Mouse (Mus musculus) ES-E14 (cell line): ENCODE results near the gene Arrdc5. TPM values are rescaled to one million over a fixed set of nuclear protein-coding genes. Genes with fewer than 3 reads are reported as not detected.

Experiments used
- DNase-seq: peaks from one replicate; pipeline ENCODE4 v3.0.0-alpha.2; 2013; ENCODE audit warnings: low read depth, low spot score
- H3K27ac ChIP-seq: 2 replicates; pipeline ENCODE4 v1.5.1; 2012; ENCODE audit warnings: low read depth, mild to moderate bottlenecking, low read length, moderate library complexity, mixed read lengths; ENCODE audit not compliant: poor library complexity, insufficient read depth, severe bottlenecking
- H3K36me3 ChIP-seq: 2 replicates; pipeline ENCODE4 v1.6.1; 2012; ENCODE audit warnings: mild to moderate bottlenecking, low read length, moderate library complexity, mixed read lengths; ENCODE audit not compliant: control insufficient read depth, poor library complexity, insufficient read depth, severe bottlenecking
- H3K4me1 ChIP-seq, 2 experiments: fragments of 150-350 bp in 1 of 2; sonication (generic) in 1 of 2; 2 replicates each; pipeline ENCODE4 v1.6.1; 2012; ENCODE audit warnings: low read length in 2 of 2, mild to moderate bottlenecking in 1 of 2, mixed read lengths in 1 of 2; ENCODE audit not compliant: control insufficient read depth in 2 of 2, insufficient read depth in 2 of 2, poor library complexity in 1 of 2
- H3K4me3 ChIP-seq, 2 experiments: fragments of 150-350 bp in 1 of 2; sonication (generic) in 1 of 2; 2 replicates each; pipeline ENCODE4 v1.5.1; 2012; ENCODE audit warnings: low read length in 2 of 2, low read depth in 1 of 2, mild to moderate bottlenecking in 1 of 2, mixed read lengths in 1 of 2; ENCODE audit not compliant: insufficient read depth in 1 of 2, poor library complexity in 1 of 2, severe bottlenecking in 1 of 2
- H3K9ac ChIP-seq: 2 replicates; pipeline ENCODE4 v1.6.1; 2012; ENCODE audit warnings: low read depth, mild to moderate bottlenecking, low read length, mixed read lengths; ENCODE audit not compliant: poor library complexity, insufficient read depth, severe bottlenecking
- H3K9me3 ChIP-seq: fragments of 150-350 bp; sonication (generic); 2 replicates; pipeline ENCODE4 v1.6.1; 2012; ENCODE audit warnings: low read depth, mild to moderate bottlenecking, low read length; ENCODE audit not compliant: control insufficient read depth, insufficient read depth
- CHD2 ChIP-seq: IDR thresholded peaks from 2 replicates; pipeline ENCODE4 v1.6.1; 2014; ENCODE audit warnings: mild to moderate bottlenecking, low read depth, low read length, inconsistent platforms
- HCFC1 ChIP-seq: IDR thresholded peaks from 2 replicates; pipeline ENCODE4 v1.6.1; 2012; ENCODE audit warnings: low read length, inconsistent platforms, borderline replicate concordance; ENCODE audit not compliant: insufficient read depth
- MAFK ChIP-seq: IDR thresholded peaks from 2 replicates; pipeline ENCODE4 v1.6.1; 2014; ENCODE audit warnings: mild to moderate bottlenecking, low read depth, low read length, inconsistent platforms; ENCODE audit not compliant: insufficient read depth
- ZC3H11A ChIP-seq: IDR thresholded peaks from 2 replicates; pipeline ENCODE4 v1.6.1; 2012; ENCODE audit warnings: low read depth, mild to moderate bottlenecking, inconsistent platforms, low read length, borderline replicate concordance
- ZNF384 ChIP-seq: IDR thresholded peaks from 2 replicates; pipeline ENCODE4 v1.6.1; 2012; ENCODE audit warnings: low read depth, low read length, inconsistent platforms
- in situ Hi-C, 2 experiments: fragments of 600-800 bp; cut with MboI; formaldehyde crosslinking; loops; one replicate each; pipeline ENCODE4 v1.15.1; 2025; ENCODE audit warnings: low sequenced_read_pairs in 2 of 2, inconsistent platforms in 1 of 2; ENCODE audit not compliant: unreplicated experiment in 2 of 2
- total RNA-seq: library from RNA; depleted of rRNA; stranded (reverse); fragments of 300-350 nt; gene quantifications from 2 replicates; pipeline ENCODE4 v1.2.3, GENCODE M21; 2012

The Arrdc5 gene
- total RNA-seq, 1 experiment, result not detected

DNA sequence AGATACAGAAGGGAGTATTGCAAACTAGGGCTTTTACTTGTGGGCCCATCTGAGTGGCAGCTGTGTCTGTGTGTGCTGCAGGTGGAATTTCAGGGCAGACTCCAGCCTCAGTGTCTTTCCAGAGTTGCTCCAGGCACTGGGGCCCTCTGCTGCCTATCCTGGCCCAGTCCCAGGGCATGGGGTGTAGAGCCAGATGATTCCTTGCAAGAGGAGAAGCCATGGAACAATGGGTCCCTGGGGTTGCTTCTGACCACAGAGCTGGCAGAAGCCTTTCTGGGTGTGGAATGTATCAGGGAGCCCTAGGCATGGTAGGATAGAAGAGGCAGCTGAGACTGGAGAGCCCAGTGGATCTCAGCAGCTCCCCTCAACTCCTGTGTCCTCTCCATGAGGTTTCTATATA is 31.2 kb upstream of the Arrdc5 start:
- Histone ChIP-seq H3K9ac (no peak overlapping the region), H3K9me3 (no peaks in the 10 kb centered on the region), H3K4me3 (no peak overlapping the region), H3K36me3 (no peaks in the 10 kb centered on the region), H3K27ac (no peak overlapping the region), H3K4me1 (peaks cover 1 to 8% of the 10 kb centered on the region in 2 experiments; a peak in 2 of 4 replicates)
- TF ChIP-seq CHD2, result no peak
- no peak for TF ChIP-seq HCFC1
- TF ChIP-seq MAFK, result no peak
- in situ Hi-C loops, result no loop called here
- no peak for DNase-seq

DNA sequence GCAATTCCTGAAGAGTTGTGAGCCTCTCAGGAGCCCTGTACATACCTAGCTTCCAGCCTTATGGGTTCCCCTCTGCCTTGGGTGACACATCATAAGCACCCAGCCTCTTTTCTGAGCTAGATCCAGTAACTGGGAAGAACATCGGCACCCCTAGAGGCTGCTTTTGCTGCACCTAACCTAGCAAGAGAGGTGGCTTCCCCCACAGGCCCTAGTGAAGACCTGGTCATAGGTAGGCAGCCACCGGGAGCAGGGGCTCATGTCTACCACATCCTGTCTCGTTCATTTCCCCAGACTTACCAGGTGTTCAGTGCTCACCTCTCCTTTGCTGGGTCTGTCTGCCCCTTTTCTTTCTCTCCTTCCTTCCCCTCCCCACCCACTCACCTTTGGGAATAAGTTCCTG is 30.3 kb upstream of the Arrdc5 start:
- no peak for DNase-seq
- no peaks in the 10 kb centered on the region for H3K36me3 ChIP-seq
- H3K4me1 ChIP-seq, result peaks cover 1 to 8% of the 10 kb centered on the region in 2 experiments; a peak in 2 of 4 replicates
- TF ChIP-seq ZC3H11A (no peak), ZNF384 (no peak), MAFK (no peak), CHD2 (no peak), HCFC1 (no peak)
- no peak overlapping the region for H3K9ac ChIP-seq
- H3K9me3 ChIP-seq, result no peaks in the 10 kb centered on the region
- no peak overlapping the region for H3K4me3 ChIP-seq
- H3K27ac ChIP-seq, result no peak overlapping the region
- in situ Hi-C loops, result no loop called here

DNA sequence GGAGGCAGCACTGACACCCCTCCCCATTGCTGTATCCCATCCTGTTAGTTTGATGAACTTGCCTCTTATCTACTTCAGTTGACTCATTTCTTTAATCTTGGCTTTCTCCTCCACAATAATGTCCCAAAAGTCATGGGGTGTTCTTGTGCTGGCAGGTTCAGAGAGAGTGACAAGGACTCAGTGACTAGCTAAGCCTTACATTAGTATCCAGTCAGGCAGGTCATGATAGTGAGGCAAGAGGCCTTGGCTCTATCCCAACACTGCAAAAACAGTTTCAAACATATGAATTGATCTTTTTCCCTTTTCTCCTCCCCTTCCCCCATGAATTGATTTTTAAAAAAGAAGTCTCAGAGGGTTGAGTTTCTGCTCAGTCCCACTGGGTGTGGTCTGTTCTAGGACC is 29.2 kb upstream of the Arrdc5 start:
- no peak for DNase-seq
- no peak overlapping the region for H3K9ac ChIP-seq
- H3K9me3 ChIP-seq, result no peaks in the 10 kb centered on the region
- H3K36me3 ChIP-seq, result no peaks in the 10 kb centered on the region
- H3K4me3 ChIP-seq, result no peak overlapping the region
- TF ChIP-seq MAFK (no peak), ZNF384 (no peak), ZC3H11A (no peak), HCFC1 (no peak), CHD2 (no peak)
- H3K27ac ChIP-seq, result no peak overlapping the region
- in situ Hi-C loops, result no loop called here
- H3K4me1 ChIP-seq, result peaks cover 1 to 9% of the 10 kb centered on the region in 2 experiments; a peak in 2 of 4 replicates

- H3K27ac ChIP-seq, result peak overlapping the region; percentile 62; the same call in 1 of the 2 replicates
- peaks cover 1 to 10% of the 10 kb centered on the region in 2 experiments; a peak in 2 of 4 replicates for H3K4me1 ChIP-seq
- no peaks in the 10 kb centered on the region for H3K9me3 ChIP-seq
- peaks cover 17% of the 10 kb centered on the region for H3K36me3 ChIP-seq
- TF ChIP-seq HCFC1 (no peak), ZNF384 (no peak), ZC3H11A (no peak), CHD2 (no peak), MAFK (no peak)
- peak overlapping the region; percentile 68 to 94 for H3K4me3 ChIP-seq
- in situ Hi-C loops, result no loop called here
- DNase-seq, result no peak
- peak overlapping the region; percentile 94 for H3K9ac ChIP-seq
Measured at GRCm38 (mm10) chr17:56326153-56327147, 26.4 kb upstream of the Arrdc5 start.
